Mouse (Mus musculus): ENCODE data around the gene Dppa2. TPM values are rescaled to one million over a fixed set of nuclear protein-coding genes. Genes with fewer than 3 reads are reported as not detected.

The Dppa2 gene
- polyA plus RNA-seq, 1 experiment from 2014 or later: not detected

DNA sequence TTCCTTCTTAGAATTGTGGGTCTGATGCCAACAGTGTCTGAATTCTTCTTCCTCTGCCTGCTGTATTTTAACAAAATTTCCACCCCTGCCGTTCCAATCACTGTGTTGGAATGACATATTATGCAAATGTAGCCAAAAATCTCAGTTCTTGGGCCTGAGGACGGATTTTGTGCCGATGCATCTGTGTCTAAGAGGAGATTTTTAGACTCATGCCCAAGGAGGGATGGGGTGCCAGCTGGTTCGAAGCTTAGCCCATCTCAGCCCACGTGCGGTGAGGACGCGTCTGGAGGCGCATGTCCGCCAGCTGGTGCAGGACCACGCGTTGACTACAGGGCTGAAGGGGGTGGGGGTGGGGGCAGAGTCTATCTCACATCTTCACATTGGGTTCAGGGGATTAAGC is 57.2 kb downstream of the Dppa2 start:
- no peaks in the 10 kb centered on the region for H3K27me3 ChIP-seq (ENCODE audit: low read depth, poor library complexity, severe bottlenecking)
- WGBS: 92% methylated on average over 12 of the region's 12 CpGs
- DNase-seq (ENCODE audit: low spot score): no peak
- H3K27ac ChIP-seq: no peak overlapping the region
- H3K36me3 ChIP-seq: no peaks in the 10 kb centered on the region
- H3K4me1 ChIP-seq: no peaks in the 10 kb centered on the region
- H3K9me3 ChIP-seq (replicated peaks): no peaks in the 10 kb centered on the region
- H3K4me3 ChIP-seq: no peak overlapping the region

GRCm38 (mm10) chr16:48366801-48367200 is 63.1 kb downstream of the Dppa2 start:
- Histone ChIP-seq H3K36me3 (no peaks in the 10 kb centered on the region), H3K27me3 (ENCODE audit: low read depth, poor library complexity, severe bottlenecking) (no peaks in the 10 kb centered on the region), H3K4me3 (no peak overlapping the region), H3K9me3 (replicated peaks) (no peaks in the 10 kb centered on the region), H3K4me1 (no peaks in the 10 kb centered on the region), H3K27ac (no peak overlapping the region)
- no peak for DNase-seq (ENCODE audit: low spot score)
- 93% methylated on average over 5 of the region's 5 CpGs for WGBS

DNA sequence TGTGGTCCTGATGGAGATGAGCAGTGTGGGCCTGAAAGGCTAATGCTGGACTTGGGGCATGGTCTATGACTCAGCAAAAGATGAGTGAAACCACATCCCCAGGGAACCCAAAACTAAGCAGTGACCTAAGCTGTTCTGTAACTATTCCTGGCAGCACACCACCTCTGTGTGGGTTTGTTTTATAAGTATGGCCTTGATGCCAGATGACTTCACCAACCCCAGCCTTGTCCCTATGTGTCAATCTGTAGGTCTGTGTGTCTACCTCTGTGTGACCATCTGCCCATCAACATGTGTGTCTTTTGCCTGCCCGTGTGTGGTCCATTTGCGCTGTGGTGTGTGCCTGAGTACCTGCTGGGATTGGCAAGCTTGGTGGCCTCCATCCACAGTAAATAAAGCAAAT is 64.4 kb downstream of the Dppa2 start:
- Histone ChIP-seq H3K27me3 (ENCODE audit: low read depth, poor library complexity, severe bottlenecking) (no peaks in the 10 kb centered on the region), H3K9me3 (replicated peaks) (no peaks in the 10 kb centered on the region), H3K27ac (no peak overlapping the region), H3K36me3 (no peaks in the 10 kb centered on the region), H3K4me1 (peaks cover 5% of the 10 kb centered on the region; the same call in 1 of the 2 replicates), H3K4me3 (no peak overlapping the region)
- WGBS: 100% methylated on average over 2 of the region's 2 CpGs
- DNase-seq (ENCODE audit: low spot score): no peak

Other genes starting within 250 kb of the Dppa2 start
- gene Dppa4, start 20.2 kb upstream of the Dppa2 start, polyA plus RNA-seq (2016; fragmentation: Nextera tagmentation; extraction: Ambion mirVana): not detected in 2 replicates
- not detected in 2 replicates for gene Gm5485, start 108.5 kb downstream of the Dppa2 start, polyA plus RNA-seq (2016; fragmentation: Nextera tagmentation; extraction: Ambion mirVana)
- not detected in 2 replicates for gene Morc1, start 127.3 kb downstream of the Dppa2 start, polyA plus RNA-seq (2016; fragmentation: Nextera tagmentation; extraction: Ambion mirVana)

Data from limb, embryonic 10.5 days (tissue).